In the genomic region with DNA sequence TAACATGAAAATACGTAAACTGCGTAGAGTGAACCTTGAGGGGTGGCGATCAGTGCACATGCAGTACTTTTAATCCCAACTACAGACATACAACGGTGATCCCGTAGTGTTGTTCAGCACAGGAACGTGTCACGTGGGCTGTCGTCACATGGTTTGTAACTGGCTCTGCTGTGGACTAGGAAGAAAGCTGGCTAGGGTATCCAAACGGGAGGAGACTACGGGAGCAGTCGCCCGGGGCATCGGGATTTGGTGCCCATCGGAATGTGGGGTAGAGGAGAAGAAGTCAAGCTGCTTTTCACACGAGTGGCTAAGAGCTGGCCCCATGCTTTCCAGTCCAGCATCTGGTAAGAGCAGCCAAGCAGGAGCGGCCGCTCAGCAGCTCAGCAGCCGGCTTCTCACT, we compare ENCODE assay signal across 9 mouse cellular contexts. TPM values are rescaled to one million over a fixed set of nuclear protein-coding genes. Genes with fewer than 3 reads are reported as not detected.
A peak's percentile ranks its signal among the peaks of the same experiment; 100 is the strongest.
DNase-seq lines count a peak whose midpoint lies in the region; ATAC-seq lines count a peak whose summit lies in the region.
"Had no signal": no experiment of that assay in that cellular context is flagged by ENCODE, and none has a peak within 500 bp of the region (broad histone marks: within the 10 kb centered on the region; RNA-seq: fewer than 3 reads in every experiment).

No protein-coding gene starts in this region.

- H3K36me3 ChIP-seq in hindbrain, embryonic 12.5 days = no peaks in the 10 kb centered on the region
- no peaks in the 10 kb centered on the region for H3K36me3 ChIP-seq in midbrain, embryonic 10.5 days

- peak; percentile 45 for DNase-seq in layer of hippocampus, adult 11-12 months (ENCODE audit: low spot score)
- no peak for DNase-seq in layer of hippocampus, adult 9-10 months (ENCODE audit: low spot score)
- peak; percentile 25 to 31 for DNase-seq in frontal cortex, adult 2 months (ENCODE audit: extremely low spot score in 1 of 2, low spot score in 1 of 2)
- DNase-seq in layer of hippocampus, adult 9-11 months = peak; percentile 64
- DNase-seq in midbrain, embryonic 10.5 days (ENCODE audit: low spot score) = peak; percentile 25
- no peak for DNase-seq in yolk sac, embryonic 10.5 days (ENCODE audit: low spot score)
- no peak for DNase-seq in testis, postnatal 14 days (ENCODE audit: low spot score)

- H3K27ac ChIP-seq in hindbrain, embryonic 12.5 days = no peak overlapping the region
- no peak overlapping the region for H3K27ac ChIP-seq in midbrain, embryonic 10.5 days (replicated peaks)

- H3K9me3 ChIP-seq in hindbrain, embryonic 12.5 days (replicated peaks) = no peaks in the 10 kb centered on the region
- H3K9me3 ChIP-seq in midbrain, embryonic 10.5 days (replicated peaks) = no peaks in the 10 kb centered on the region

- peaks cover 5% of the 10 kb centered on the region; the same call in 1 of the 2 replicates for H3K4me1 ChIP-seq in hindbrain, embryonic 12.5 days
- H3K4me1 ChIP-seq in midbrain, embryonic 10.5 days = peaks cover 25% of the 10 kb centered on the region

- H3K4me2 ChIP-seq in hindbrain, embryonic 12.5 days (replicated peaks) = peak overlapping the region; percentile 35

- no peak overlapping the region for H3K9ac ChIP-seq in hindbrain, embryonic 12.5 days

- peak overlapping the region; percentile 19; the same call in 1 of the 2 replicates for H3K4me3 ChIP-seq in hindbrain, embryonic 12.5 days
- H3K4me3 ChIP-seq in midbrain, embryonic 10.5 days = peak overlapping the region; percentile 20; the same call in 1 of the 2 replicates

- no peaks in the 10 kb centered on the region for H3K27me3 ChIP-seq in hindbrain, embryonic 12.5 days
- H3K27me3 ChIP-seq in midbrain, embryonic 10.5 days (ENCODE audit: low read depth, poor library complexity, severe bottlenecking) = no peaks in the 10 kb centered on the region
- H3K27me3 ChIP-seq: CH12.LX had no signal

- no peak for ATAC-seq in hindbrain, embryonic 12.5 days (ENCODE audit: low FRiP score)

- 60% methylated on average over 18 of the region's 18 CpGs for WGBS in hindbrain, embryonic 12.5 days
- 68% methylated on average over 18 of the region's 18 CpGs for WGBS in midbrain, embryonic 10.5 days

RNA-seq across cellular contexts. Expression of gene Smad9, which starts 9.0 kb away (rescaled TPM):
- 5.7 and 6.2 TPM in 2 replicates for polyA plus RNA-seq in frontal cortex, adult 2 months (2012; rRNA removed)
- 0.66 and 0.70 TPM in 2 replicates for polyA plus RNA-seq in hindbrain, embryonic 12.5 days (2016; fragmentation: Nextera tagmentation; extraction: Ambion mirVana)
- 0.11 and 0.14 TPM in 2 replicates for polyA plus RNA-seq in midbrain, embryonic 10.5 days (2016; fragmentation: Nextera tagmentation; extraction: Ambion mirVana)

RNA-seq across cellular contexts. Expression of gene Alg5, which starts 29.1 kb away (rescaled TPM):
- polyA plus RNA-seq in frontal cortex, adult 2 months (2012; rRNA removed) = 24.7 and 29.4 TPM in 2 replicates
- 46.1 and 46.6 TPM in 2 replicates for polyA plus RNA-seq in hindbrain, embryonic 12.5 days (2016; fragmentation: Nextera tagmentation; extraction: Ambion mirVana)
- polyA plus RNA-seq in midbrain, embryonic 10.5 days (2016; fragmentation: Nextera tagmentation; extraction: Ambion mirVana) = 42.4 and 44.6 TPM in 2 replicates

RNA-seq across cellular contexts. Expression of gene Exosc8, which starts 29.2 kb away (rescaled TPM):
- 48.6 and 49.4 TPM in 2 replicates for polyA plus RNA-seq in frontal cortex, adult 2 months (2012; rRNA removed)
- 89.6 and 89.8 TPM in 2 replicates for polyA plus RNA-seq in hindbrain, embryonic 12.5 days (2016; fragmentation: Nextera tagmentation; extraction: Ambion mirVana)
- polyA plus RNA-seq in midbrain, embryonic 10.5 days (2016; fragmentation: Nextera tagmentation; extraction: Ambion mirVana) = 163 and 180 TPM in 2 replicates

RNA-seq across cellular contexts. Expression of gene Rfxap, which starts 43.2 kb away (rescaled TPM):
- polyA plus RNA-seq in frontal cortex, adult 2 months (2012; rRNA removed) = 48.9 and 71.2 TPM in 2 replicates
- polyA plus RNA-seq in hindbrain, embryonic 12.5 days (2016; fragmentation: Nextera tagmentation; extraction: Ambion mirVana) = 67.9 and 69.0 TPM in 2 replicates
- 38.7 and 41.0 TPM in 2 replicates for polyA plus RNA-seq in midbrain, embryonic 10.5 days (2016; fragmentation: Nextera tagmentation; extraction: Ambion mirVana)

RNA-seq across cellular contexts. Expression of gene Gm21958, which starts 50.3 kb away (rescaled TPM):
- not detected in 2 replicates for polyA plus RNA-seq in frontal cortex, adult 2 months (2012; rRNA removed)
- 2.0 TPM in 1 of 2 replicates, not detected in the other for polyA plus RNA-seq in hindbrain, embryonic 12.5 days (2016; fragmentation: Nextera tagmentation; extraction: Ambion mirVana)
- polyA plus RNA-seq in midbrain, embryonic 10.5 days (2016; fragmentation: Nextera tagmentation; extraction: Ambion mirVana) = 0.36 and 0.56 TPM in 2 replicates

Comparison
In these comparisons a context has a peak if more than half of its experiments do, and no peak if none do; other contexts are left out.
1. DNase-seq: peak in layer of hippocampus, adult 11-12 months (single experiment), frontal cortex, adult 2 months (2 of 2), layer of hippocampus, adult 9-11 months (single experiment) and midbrain, embryonic 10.5 days (single experiment); none in layer of hippocampus, adult 9-10 months (single experiment), yolk sac, embryonic 10.5 days (single experiment) and testis, postnatal 14 days (single experiment).